Mouse (Mus musculus) lung, postnatal 0 days (tissue): ENCODE results near the gene Kalrn.

Source experiments
- CTCF ChIP-seq: IDR thresholded peaks from 2 replicates; pipeline ENCODE4 v1.5.1; 2016; ENCODE audit warnings: antibody characterized with exemption, mild to moderate bottlenecking
- EP300 ChIP-seq: IDR thresholded peaks from 2 replicates; pipeline ENCODE4 v1.6.1; 2016; ENCODE audit warnings: antibody characterized with exemption, mild to moderate bottlenecking, control low read depth

DNA sequence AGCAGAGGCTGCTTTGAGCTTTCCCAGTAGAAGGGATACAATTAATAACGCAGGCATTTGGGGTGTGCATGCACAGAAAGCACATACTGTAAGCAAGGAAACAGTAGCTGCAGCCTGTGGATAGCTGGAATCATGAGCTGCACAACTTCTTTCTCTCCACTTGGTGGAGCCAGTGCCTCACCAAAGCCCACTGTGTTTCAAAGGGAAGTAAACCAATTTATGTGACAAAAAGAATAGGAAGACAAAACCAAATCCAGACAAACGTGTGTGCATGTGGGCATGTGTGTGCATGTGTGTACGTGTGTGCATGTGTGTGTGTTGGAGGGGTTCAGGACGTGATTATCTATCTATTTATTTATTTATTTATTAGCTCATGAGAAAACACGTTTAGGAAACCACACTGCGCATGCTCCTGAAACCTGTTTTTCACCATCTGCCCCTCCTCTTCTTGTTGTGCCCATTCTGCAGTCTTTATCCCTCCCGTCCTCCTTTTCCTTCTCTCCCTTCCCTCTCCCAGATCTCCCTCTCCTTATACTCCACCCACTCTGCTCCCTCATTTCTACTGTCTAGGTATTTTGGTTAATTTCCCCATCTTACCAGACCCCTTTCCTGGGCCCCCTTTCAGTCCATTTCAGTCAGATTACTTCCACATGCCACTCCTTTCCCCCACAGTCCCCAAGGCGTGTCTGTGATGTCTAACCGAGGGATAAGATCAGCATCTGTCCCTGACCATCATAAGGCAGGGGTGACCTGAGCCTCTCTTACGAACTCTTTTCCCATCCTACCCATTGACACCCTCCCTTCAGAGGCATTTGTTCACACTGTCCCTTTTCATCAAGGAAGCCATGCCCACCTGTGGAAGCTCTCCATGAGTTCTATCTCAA, 380.1 kb downstream of the Kalrn start:
- TF ChIP-seq EP300 (no peak), CTCF (peak; percentile 88)
